Mouse (Mus musculus): Measurements from ENCODE around the gene Aldh18a1. TPM values are rescaled to one million over a fixed set of nuclear protein-coding genes. Genes with fewer than 3 reads are reported as not detected.

The Aldh18a1 gene
- polyA plus RNA-seq, 1 experiment from 2014 or later = 62.7 TPM

- H3K9ac ChIP-seq (ENCODE audit: low read depth, low read length) = no peak overlapping the region
- H3K4me3 ChIP-seq (ENCODE audit: low read depth, low read length) = no peak overlapping the region
- no peak for DNase-seq (ENCODE audit: low spot score)
- H3K4me1 ChIP-seq (replicated peaks; ENCODE audit: control insufficient read depth, insufficient read depth, low read length) = no peaks in the 10 kb centered on the region
- H3K9me3 ChIP-seq (ENCODE audit: control insufficient read depth, low read length) = no peaks in the 10 kb centered on the region
- H3K27me3 ChIP-seq (ENCODE audit: control insufficient read depth, insufficient read depth, low read length) = no peaks in the 10 kb centered on the region
- 94% methylated on average over 8 of the region's 8 CpGs for WGBS
- ATAC-seq (ENCODE audit: low FRiP score) = no peak
- H3K36me3 ChIP-seq (ENCODE audit: control insufficient read depth, insufficient read depth, low read length) = no peaks in the 10 kb centered on the region
- no peak overlapping the region for H3K4me2 ChIP-seq (replicated peaks; ENCODE audit: low read depth, low read length)
- no peak overlapping the region for H3K27ac ChIP-seq (ENCODE audit: low read depth, low read length)
These were observed 7.6 kb upstream of the Aldh18a1 start for GRCm38 (mm10) chr19:40595831-40596230.

GRCm38 (mm10) chr19:40595231-40595630 is 7.0 kb upstream of the Aldh18a1 start:
- ATAC-seq (ENCODE audit: low FRiP score) = no peak
- H3K27ac ChIP-seq (ENCODE audit: low read depth, low read length) = no peak overlapping the region
- WGBS = 89% methylated on average over 3 of the region's 3 CpGs

GRCm38 (mm10) chr19:40589530-40589880 is 1.2 kb upstream of the Aldh18a1 start:
- H3K9me3 ChIP-seq (ENCODE audit: control insufficient read depth, low read length) = no peaks in the 10 kb centered on the region
- H3K27ac ChIP-seq (ENCODE audit: low read depth, low read length) = peak overlapping the region; percentile 49; the same call in 1 of the 2 replicates
- no peak for ATAC-seq (ENCODE audit: low FRiP score)
- H3K36me3 ChIP-seq (ENCODE audit: control insufficient read depth, insufficient read depth, low read length) = no peaks in the 10 kb centered on the region
- H3K4me1 ChIP-seq (replicated peaks; ENCODE audit: control insufficient read depth, insufficient read depth, low read length) = 0 out of 2 replicates have a peak, but pooled peaks cover 4% of the 10 kb centered on the region
- peak overlapping the region; percentile 83 for H3K4me2 ChIP-seq (replicated peaks; ENCODE audit: low read depth, low read length)
- WGBS = under 1% methylated on average over 10 of the region's 10 CpGs
- DNase-seq (ENCODE audit: low spot score) = no peak
- H3K27me3 ChIP-seq (ENCODE audit: control insufficient read depth, insufficient read depth, low read length) = no peaks in the 10 kb centered on the region
- H3K4me3 ChIP-seq (ENCODE audit: low read depth, low read length) = peak overlapping the region; percentile 86
- peak overlapping the region; percentile 50; the same call in 1 of the 2 replicates for H3K9ac ChIP-seq (ENCODE audit: low read depth, low read length)

More at GRCm38 (mm10) chr19:40595231-40595630, 7.0 kb upstream of the Aldh18a1 start:
- Histone ChIP-seq H3K4me2 (replicated peaks; ENCODE audit: low read depth, low read length) (no peak overlapping the region), H3K4me1 (replicated peaks; ENCODE audit: control insufficient read depth, insufficient read depth, low read length) (no peaks in the 10 kb centered on the region), H3K9me3 (ENCODE audit: control insufficient read depth, low read length) (no peaks in the 10 kb centered on the region), H3K27me3 (ENCODE audit: control insufficient read depth, insufficient read depth, low read length) (no peaks in the 10 kb centered on the region), H3K9ac (ENCODE audit: low read depth, low read length) (no peak overlapping the region), H3K36me3 (ENCODE audit: control insufficient read depth, insufficient read depth, low read length) (no peaks in the 10 kb centered on the region), H3K4me3 (ENCODE audit: low read depth, low read length) (no peak overlapping the region)
- DNase-seq (ENCODE audit: low spot score) = no peak

- Histone ChIP-seq H3K4me2 (replicated peaks; ENCODE audit: low read depth, low read length) (peak overlapping the region; percentile 83), H3K27ac (ENCODE audit: low read depth, low read length) (peak overlapping the region; percentile 51), H3K4me1 (replicated peaks; ENCODE audit: control insufficient read depth, insufficient read depth, low read length) (0 out of 2 replicates have a peak, but pooled peaks cover 4% of the 10 kb centered on the region), H3K36me3 (ENCODE audit: control insufficient read depth, insufficient read depth, low read length) (no peaks in the 10 kb centered on the region), H3K9ac (ENCODE audit: low read depth, low read length) (peak overlapping the region; percentile 50; the same call in 1 of the 2 replicates), H3K9me3 (ENCODE audit: control insufficient read depth, low read length) (no peaks in the 10 kb centered on the region), H3K4me3 (ENCODE audit: low read depth, low read length) (peak overlapping the region; percentile 86), H3K27me3 (ENCODE audit: control insufficient read depth, insufficient read depth, low read length) (no peaks in the 10 kb centered on the region)
- DNase-seq (ENCODE audit: low spot score) (peak; percentile 97), ATAC-seq (ENCODE audit: low FRiP score) (peak; percentile 74)
- WGBS = under 1% methylated on average over 18 of the region's 18 CpGs
These were observed 725 bp upstream of the Aldh18a1 start for GRCm38 (mm10) chr19:40588847-40589529.

GRCm38 (mm10) chr19:40587491-40588292 is 571 bp downstream of the Aldh18a1 start:
- 0 out of 2 replicates have a peak, but pooled peaks cover 4% of the 10 kb centered on the region for H3K4me1 ChIP-seq (replicated peaks; ENCODE audit: control insufficient read depth, insufficient read depth, low read length)
- ATAC-seq (ENCODE audit: low FRiP score) = peak; percentile 67
- peak overlapping the region; percentile 86 for H3K4me3 ChIP-seq (ENCODE audit: low read depth, low read length)
- peak; percentile 4 for DNase-seq (ENCODE audit: low spot score)
- 5% methylated on average over 30 of the region's 30 CpGs for WGBS
- peak overlapping the region; percentile 83 for H3K4me2 ChIP-seq (replicated peaks; ENCODE audit: low read depth, low read length)
- peak overlapping the region; percentile 83 for H3K9ac ChIP-seq (ENCODE audit: low read depth, low read length)
- peak overlapping the region; percentile 61 for H3K27ac ChIP-seq (ENCODE audit: low read depth, low read length)
- H3K27me3 ChIP-seq (ENCODE audit: control insufficient read depth, insufficient read depth, low read length) = no peaks in the 10 kb centered on the region
- H3K36me3 ChIP-seq (ENCODE audit: control insufficient read depth, insufficient read depth, low read length) = no peaks in the 10 kb centered on the region
- no peaks in the 10 kb centered on the region for H3K9me3 ChIP-seq (ENCODE audit: control insufficient read depth, low read length)

- no peak overlapping the region for H3K9ac ChIP-seq (ENCODE audit: low read depth, low read length)
- no peaks in the 10 kb centered on the region for H3K36me3 ChIP-seq (ENCODE audit: control insufficient read depth, insufficient read depth, low read length)
- no peaks in the 10 kb centered on the region for H3K27me3 ChIP-seq (ENCODE audit: control insufficient read depth, insufficient read depth, low read length)
- H3K9me3 ChIP-seq (ENCODE audit: control insufficient read depth, low read length) = no peaks in the 10 kb centered on the region
- 0 out of 2 replicates have a peak, but pooled peaks cover 4% of the 10 kb centered on the region for H3K4me1 ChIP-seq (replicated peaks; ENCODE audit: control insufficient read depth, insufficient read depth, low read length)
- no peak overlapping the region for H3K27ac ChIP-seq (ENCODE audit: low read depth, low read length)
- WGBS = 55% methylated on average over 7 of the region's 7 CpGs
- no peak for DNase-seq (ENCODE audit: low spot score)
- H3K4me2 ChIP-seq (replicated peaks; ENCODE audit: low read depth, low read length) = peak overlapping the region; percentile 83
- ATAC-seq (ENCODE audit: low FRiP score) = no peak
- peak overlapping the region; percentile 86; the same call in 1 of the 2 replicates for H3K4me3 ChIP-seq (ENCODE audit: low read depth, low read length)
These were observed 1.4 kb downstream of the Aldh18a1 start for GRCm38 (mm10) chr19:40586908-40587307.

- H3K4me3 ChIP-seq (ENCODE audit: low read depth, low read length) = no peak overlapping the region
- no peaks in the 10 kb centered on the region for H3K9me3 ChIP-seq (ENCODE audit: control insufficient read depth, low read length)
- peaks cover 4% of the 10 kb centered on the region; the same call in 1 of the 2 replicates for H3K36me3 ChIP-seq (ENCODE audit: control insufficient read depth, insufficient read depth, low read length)
- H3K4me2 ChIP-seq (replicated peaks; ENCODE audit: low read depth, low read length) = no peak overlapping the region
- H3K4me1 ChIP-seq (replicated peaks; ENCODE audit: control insufficient read depth, insufficient read depth, low read length) = no peaks in the 10 kb centered on the region
- ATAC-seq (ENCODE audit: low FRiP score) = no peak
- no peaks in the 10 kb centered on the region for H3K27me3 ChIP-seq (ENCODE audit: control insufficient read depth, insufficient read depth, low read length)
- 91% methylated on average over 5 of the region's 5 CpGs for WGBS
- no peak overlapping the region for H3K27ac ChIP-seq (ENCODE audit: low read depth, low read length)
- H3K9ac ChIP-seq (ENCODE audit: low read depth, low read length) = no peak overlapping the region
- no peak for DNase-seq (ENCODE audit: low spot score)
These were observed 6.6 kb downstream of the Aldh18a1 start for GRCm38 (mm10) chr19:40581662-40582061.

GRCm38 (mm10) chr19:40580902-40581301 is 7.4 kb downstream of the Aldh18a1 start:
- ATAC-seq (ENCODE audit: low FRiP score) (no peak), DNase-seq (ENCODE audit: low spot score) (no peak)
- no peaks in the 10 kb centered on the region for H3K27me3 ChIP-seq (ENCODE audit: control insufficient read depth, insufficient read depth, low read length)
- H3K9me3 ChIP-seq (ENCODE audit: control insufficient read depth, low read length) = no peaks in the 10 kb centered on the region
- H3K4me1 ChIP-seq (replicated peaks; ENCODE audit: control insufficient read depth, insufficient read depth, low read length) = no peaks in the 10 kb centered on the region
- H3K4me2 ChIP-seq (replicated peaks; ENCODE audit: low read depth, low read length) = no peak overlapping the region
- 88% methylated on average over 2 of the region's 2 CpGs for WGBS
- no peak overlapping the region for H3K9ac ChIP-seq (ENCODE audit: low read depth, low read length)
- H3K4me3 ChIP-seq (ENCODE audit: low read depth, low read length) = no peak overlapping the region
- peaks cover 4% of the 10 kb centered on the region; the same call in 1 of the 2 replicates for H3K36me3 ChIP-seq (ENCODE audit: control insufficient read depth, insufficient read depth, low read length)
- H3K27ac ChIP-seq (ENCODE audit: low read depth, low read length) = no peak overlapping the region
